Mouse (Mus musculus): ENCODE measurements around the gene Mlph.

Gene Mlph

GRCm38 (mm10) chr1:90914948-90915569 is at the start of gene Mlph:
Gene Mlph, plus strand, starts transcription at chr1:90915085.
- DNase-seq (ENCODE audit: extremely low read depth, low read depth, low spot score) = no peak

- no peak for DNase-seq (ENCODE audit: extremely low read depth, low read depth, low spot score)
Observed at GRCm38 (mm10) chr1:90866734-90867133, 48.2 kb upstream of the Mlph start.

GRCm38 (mm10) chr1:90870581-90870980 is 44.3 kb upstream of the Mlph start:
- no peak for DNase-seq (ENCODE audit: extremely low read depth, low read depth, low spot score)

GRCm38 (mm10) chr1:90875371-90875770 is 39.5 kb upstream of the Mlph start:
- no peak for DNase-seq (ENCODE audit: extremely low read depth, low read depth, low spot score)

DNA sequence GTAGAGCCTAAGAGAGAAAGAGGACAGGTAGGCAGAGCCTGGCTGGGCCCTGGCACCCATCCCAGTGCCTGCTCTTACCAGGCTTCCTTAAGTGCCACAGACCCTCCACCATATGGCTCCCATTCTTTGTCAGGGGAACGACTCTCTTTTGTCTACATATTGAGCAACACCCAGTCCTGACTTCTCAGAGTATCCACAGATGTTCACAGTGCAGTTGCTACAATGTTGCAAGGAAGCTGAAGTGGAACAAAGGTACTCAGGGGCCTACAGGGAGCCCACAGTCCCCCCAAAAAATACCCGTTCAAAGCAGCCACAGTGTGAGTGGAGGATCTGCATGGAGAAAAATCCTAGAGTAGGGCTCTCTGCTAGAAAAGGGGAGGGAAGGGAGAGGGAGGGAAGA is 38.9 kb upstream of the Mlph start:
- DNase-seq (ENCODE audit: extremely low read depth, low read depth, low spot score) = no peak

GRCm38 (mm10) chr1:90876486-90877270 is 38.2 kb upstream of the Mlph start:
- no peak for DNase-seq (ENCODE audit: extremely low read depth, low read depth, low spot score)

- DNase-seq (ENCODE audit: extremely low read depth, low read depth, low spot score) = no peak
Observed at GRCm38 (mm10) chr1:90885771-90886460, 29.0 kb upstream of the Mlph start.

DNA sequence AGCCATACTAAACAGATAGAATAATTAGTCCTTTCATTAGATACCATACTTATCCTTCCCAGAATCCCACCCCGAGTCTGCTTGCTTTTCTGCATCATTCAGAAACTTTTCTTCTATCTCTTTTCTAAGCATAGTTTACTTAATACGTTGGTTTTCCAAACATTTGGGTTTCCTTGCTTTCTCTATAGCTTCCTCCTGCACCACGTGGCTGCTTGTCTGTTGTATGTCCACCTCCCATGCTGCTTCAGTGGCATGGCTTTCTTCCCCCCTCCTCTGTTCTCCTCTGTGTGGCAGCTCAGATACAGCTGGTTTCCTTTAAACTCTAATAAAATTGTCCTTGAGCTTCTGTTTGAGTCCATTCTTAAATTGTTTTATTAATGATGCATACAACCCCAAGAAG is 20.4 kb upstream of the Mlph start:
- no peak for DNase-seq (ENCODE audit: extremely low read depth, low read depth, low spot score)

DNA sequence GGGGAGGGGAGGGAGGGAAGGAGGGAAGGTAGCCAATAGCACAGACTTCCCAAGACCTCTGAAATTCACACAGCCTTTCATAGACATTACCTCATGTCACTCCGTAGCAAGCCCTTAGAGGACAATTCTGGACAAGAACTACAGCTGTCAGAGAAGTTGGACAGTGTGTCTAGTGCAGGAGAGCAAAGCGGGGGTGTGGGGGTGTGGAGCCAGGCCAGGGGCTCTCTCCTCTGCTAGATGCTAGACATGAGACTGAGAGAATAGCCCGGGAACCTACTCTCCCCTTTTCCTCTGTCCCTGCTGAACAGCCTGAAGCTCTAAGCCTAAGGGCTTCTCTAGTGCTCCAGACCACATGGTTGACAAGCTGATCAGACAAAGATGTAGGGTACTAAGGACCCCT is 19.9 kb upstream of the Mlph start:
- DNase-seq (ENCODE audit: extremely low read depth, low read depth, low spot score) = no peak

DNA sequence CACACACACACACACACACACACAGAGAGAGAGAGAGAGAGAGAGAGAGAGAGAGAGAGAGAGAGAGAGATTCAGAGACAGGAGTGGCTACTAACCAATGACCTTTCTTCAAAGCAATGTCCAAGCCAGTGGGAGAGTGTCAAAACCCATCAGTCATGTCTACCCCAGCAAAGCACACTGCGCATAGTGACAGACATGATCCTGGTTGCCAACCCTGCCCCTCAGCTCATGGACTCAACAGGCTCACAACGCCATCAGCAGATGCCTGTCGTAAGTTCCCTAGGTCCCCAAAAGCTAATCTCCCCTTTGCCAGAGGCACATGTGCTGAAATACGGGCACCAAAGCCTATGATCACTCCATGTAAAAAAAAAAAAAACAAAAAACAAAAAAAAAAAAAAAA is 18.6 kb upstream of the Mlph start:
- DNase-seq (ENCODE audit: extremely low read depth, low read depth, low spot score) = no peak

DNA sequence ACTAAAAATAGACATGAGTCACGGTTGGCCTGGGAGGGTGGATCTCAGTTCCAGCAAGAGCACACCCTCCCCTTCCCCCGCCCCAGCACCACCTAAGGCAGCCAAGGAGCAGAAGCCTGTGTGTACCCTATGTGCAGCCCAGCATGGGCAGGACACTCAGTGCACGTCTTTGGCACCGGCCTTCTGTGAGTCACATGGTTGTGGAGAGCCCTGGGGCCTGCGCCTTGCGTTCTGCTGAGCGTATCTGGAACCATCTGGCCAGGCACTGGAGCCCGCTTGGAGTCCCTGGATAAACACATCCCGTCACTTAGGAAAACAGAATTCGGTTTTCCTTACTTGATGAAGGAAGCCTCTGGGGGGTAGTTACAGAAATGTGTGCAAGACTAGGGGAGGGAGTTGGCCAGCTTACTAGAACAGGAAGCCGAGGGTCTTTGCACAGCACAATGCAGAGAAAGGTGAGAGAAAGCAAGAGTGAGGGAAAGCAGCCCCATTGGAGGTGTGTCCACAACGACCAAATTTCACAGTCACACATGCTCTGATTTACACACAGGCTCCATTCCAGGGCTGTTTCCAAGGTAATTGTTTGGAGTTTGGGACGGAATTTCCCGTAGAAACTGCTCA is 18.0 kb upstream of the Mlph start:
- DNase-seq (ENCODE audit: extremely low read depth, low read depth, low spot score) = no peak

DNA sequence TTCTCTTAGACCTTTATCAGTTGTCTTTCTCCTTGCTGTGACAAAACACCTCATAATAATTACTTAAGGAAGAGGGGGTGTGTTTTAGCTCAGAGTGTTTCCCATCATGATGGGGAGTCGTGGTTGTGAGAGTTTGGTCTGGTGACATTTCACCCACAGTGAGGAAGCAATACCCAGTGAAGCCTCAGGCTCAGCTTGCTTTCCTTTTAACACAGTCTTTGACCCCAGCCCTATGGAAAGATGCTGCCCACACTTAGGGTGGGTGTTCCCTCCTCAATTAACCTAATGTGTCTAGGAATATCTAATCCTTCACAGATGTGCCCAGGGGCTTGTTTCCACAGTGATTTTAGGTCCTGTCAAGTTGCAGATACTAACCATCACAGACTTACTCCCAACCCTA is 16.9 kb upstream of the Mlph start:
- no peak for DNase-seq (ENCODE audit: extremely low read depth, low read depth, low spot score)

GRCm38 (mm10) chr1:90899816-90900215 is 15.1 kb upstream of the Mlph start:
- no peak for DNase-seq (ENCODE audit: extremely low read depth, low read depth, low spot score)

DNA sequence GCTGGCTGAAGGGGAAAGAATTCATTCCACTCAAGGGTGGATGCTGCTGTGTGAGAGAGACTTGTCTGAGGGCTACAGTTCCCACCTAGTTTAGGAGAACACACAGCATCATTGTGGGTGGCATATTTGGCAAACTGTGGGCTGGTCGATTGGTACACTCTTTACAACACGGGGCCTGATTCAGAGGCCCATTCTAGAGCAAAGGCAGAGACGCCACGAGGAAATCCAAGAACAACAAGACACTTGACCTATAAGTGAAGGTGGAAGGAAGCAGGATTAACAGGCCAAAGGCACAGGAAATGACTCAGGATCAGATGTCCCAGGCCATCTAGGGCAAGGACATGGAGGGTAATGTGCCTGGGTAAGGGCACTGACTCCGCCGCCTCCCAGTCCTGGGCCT is 14.5 kb upstream of the Mlph start:
- no peak for DNase-seq (ENCODE audit: extremely low read depth, low read depth, low spot score)

DNA sequence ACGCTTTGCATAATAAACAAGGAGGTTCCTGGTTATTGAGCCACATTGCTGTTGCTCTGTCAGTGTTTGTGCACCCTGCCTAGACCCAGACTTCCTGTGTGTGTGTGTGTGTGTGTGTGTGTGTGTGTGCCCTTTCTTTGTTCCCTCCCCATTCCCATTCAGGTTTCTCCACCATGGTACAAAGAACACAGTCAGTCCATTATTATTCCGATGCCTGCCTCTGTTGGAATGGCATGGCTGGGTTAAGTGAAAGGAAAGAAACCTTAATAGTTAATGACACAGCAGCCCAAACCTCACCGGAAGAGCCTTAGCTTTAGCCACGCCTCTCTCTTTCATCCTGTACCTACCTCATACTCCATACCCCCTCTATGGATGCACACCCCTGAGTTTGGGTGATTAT is 13.6 kb upstream of the Mlph start:
- DNase-seq (ENCODE audit: extremely low read depth, low read depth, low spot score) = no peak

GRCm38 (mm10) chr1:90901681-90902208 is 13.1 kb upstream of the Mlph start:
- DNase-seq (ENCODE audit: extremely low read depth, low read depth, low spot score) = no peak

- no peak for DNase-seq (ENCODE audit: extremely low read depth, low read depth, low spot score)
Observed at GRCm38 (mm10) chr1:90902751-90903150, 12.1 kb upstream of the Mlph start.

DNA sequence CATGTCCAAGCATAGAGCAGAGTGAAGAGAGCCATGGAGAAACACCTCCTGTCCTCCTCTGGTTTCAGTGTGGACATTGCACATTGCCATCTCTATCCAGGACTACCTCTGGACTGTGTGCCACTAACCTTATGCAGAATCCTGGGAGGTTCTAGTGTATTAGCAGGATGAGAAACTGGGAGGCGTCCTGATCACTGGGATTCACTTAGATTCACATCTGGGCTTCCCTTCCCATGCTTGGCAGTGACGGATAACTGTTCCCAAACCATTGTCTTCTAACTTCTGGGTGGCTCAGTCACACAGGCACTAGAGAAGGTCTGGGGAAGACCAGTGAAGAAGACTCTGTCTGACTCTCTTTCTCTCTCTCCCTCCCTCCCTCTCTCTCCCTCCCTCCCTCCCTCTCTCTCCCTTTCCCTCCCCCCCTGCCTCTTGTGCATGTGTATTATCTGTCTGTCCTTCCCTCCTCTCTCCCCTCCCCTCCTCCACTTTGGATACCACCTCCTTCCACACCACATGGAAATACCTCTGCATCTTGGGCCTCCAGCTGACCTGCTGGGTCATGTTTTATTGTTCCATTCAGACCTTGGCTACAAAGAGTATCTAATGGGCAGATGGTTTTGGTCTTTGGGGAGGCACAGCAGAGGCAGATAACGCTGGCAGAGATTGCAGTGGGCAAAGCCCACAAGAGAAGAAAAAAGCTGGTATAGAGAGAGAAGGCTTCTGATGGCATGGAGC is 11.5 kb upstream of the Mlph start:
- DNase-seq (ENCODE audit: extremely low read depth, low read depth, low spot score) = no peak

GRCm38 (mm10) chr1:90903971-90904458 is 10.9 kb upstream of the Mlph start:
- no peak for DNase-seq (ENCODE audit: extremely low read depth, low read depth, low spot score)

- DNase-seq (ENCODE audit: extremely low read depth, low read depth, low spot score) = no peak
Observed at GRCm38 (mm10) chr1:90904729-90905404, 10.0 kb upstream of the Mlph start.
